In genomic region chr13:102898374-102899131, GRCm38 (mm10) we compare ENCODE assay signal across 9 mouse cellular contexts.
A peak's percentile ranks its signal among the peaks of the same experiment; 100 is the strongest.
DNase-seq lines count a peak whose midpoint lies in the region; ATAC-seq lines count a peak whose summit lies in the region.
"Had no signal": no experiment of that assay in that cellular context is flagged by ENCODE, and none has a peak within 500 bp of the region (broad histone marks: within the 10 kb centered on the region; RNA-seq: fewer than 3 reads in every experiment).

No protein-coding gene starts in this region.

- H3K27ac ChIP-seq in midbrain, embryonic 12.5 days (replicated peaks) = 0 out of 2 replicates have a peak overlapping the region, but pooled peaks have one; percentile 30
- no peak overlapping the region for H3K27ac ChIP-seq in midbrain, embryonic 16.5 days (ENCODE audit: low read length)
- H3K27ac ChIP-seq in embryonic facial prominence, embryonic 10.5 days (replicated peaks) = peak overlapping the region; percentile 66
- H3K27ac ChIP-seq in heart, embryonic 14.5 days (replicated peaks in 1 of 2; ENCODE audit: control insufficient read depth in 1 of 2, insufficient read depth in 1 of 2, low read depth in 2 of 2, low read length in 2 of 2) = peak overlapping the region; percentile 30 to 75; a peak in 3 of 4 replicates
- H3K27ac ChIP-seq: neural tube, embryonic 13.5 days had no signal

- no peak for DNase-seq in embryonic facial prominence, embryonic 10.5 days (ENCODE audit: low spot score)
- peak; percentile 63 to 76 for DNase-seq in kidney, postnatal 4 days
- DNase-seq in layer of hippocampus, postnatal 14 days (ENCODE audit: low spot score in 2 of 2) = no peak

- ATAC-seq in midbrain, embryonic 12.5 days (ENCODE audit: low FRiP score, low read depth) = no peak
- ATAC-seq in midbrain, embryonic 16.5 days = no peak
- peak; percentile 60 for ATAC-seq in heart, embryonic 14.5 days (ENCODE audit: insufficient number of reproducible peaks, insufficient read depth, low FRiP score, low read depth)
- ATAC-seq in neutrophil, adult 5-6 weeks (ENCODE audit: extremely low read depth, insufficient number of reproducible peaks, low FRiP score, poor library complexity, severe bottlenecking) = peak; percentile 37; the same call in 1 of the 2 replicates
- ATAC-seq in activated CD4-positive, CD25-positive, alpha-beta regulatory T cell, adult 4 months = no peak

- H3K36me3 ChIP-seq in midbrain, embryonic 12.5 days = no peaks in the 10 kb centered on the region
- H3K36me3 ChIP-seq in midbrain, embryonic 16.5 days (ENCODE audit: control insufficient read depth, insufficient read depth, low read length) = no peaks in the 10 kb centered on the region
- H3K36me3 ChIP-seq in embryonic facial prominence, embryonic 10.5 days (replicated peaks) = no peaks in the 10 kb centered on the region
- H3K36me3 ChIP-seq in heart, embryonic 14.5 days (ENCODE audit: control insufficient read depth, insufficient read depth, low read length) = no peaks in the 10 kb centered on the region
- H3K36me3 ChIP-seq: neural tube, embryonic 13.5 days had no signal

- no peak overlapping the region for H3K4me2 ChIP-seq in midbrain, embryonic 12.5 days (replicated peaks)
- H3K4me2 ChIP-seq in midbrain, embryonic 16.5 days (ENCODE audit: low read length) = no peak overlapping the region
- peak overlapping the region; percentile 27 for H3K4me2 ChIP-seq in heart, embryonic 14.5 days (ENCODE audit: low read length)
- H3K4me2 ChIP-seq: neural tube, embryonic 13.5 days had no signal

- no peaks in the 10 kb centered on the region for H3K9me3 ChIP-seq in midbrain, embryonic 12.5 days
- no peaks in the 10 kb centered on the region for H3K9me3 ChIP-seq in midbrain, embryonic 16.5 days (replicated peaks; ENCODE audit: control insufficient read depth, low read length, poor library complexity, severe bottlenecking)
- no peaks in the 10 kb centered on the region for H3K9me3 ChIP-seq in embryonic facial prominence, embryonic 10.5 days
- no peaks in the 10 kb centered on the region for H3K9me3 ChIP-seq in heart, embryonic 14.5 days (ENCODE audit: control insufficient read depth, low read length)
- H3K9me3 ChIP-seq: neural tube, embryonic 13.5 days had no signal

- H3K4me1 ChIP-seq in midbrain, embryonic 12.5 days = peaks cover 66% of the 10 kb centered on the region
- H3K4me1 ChIP-seq in midbrain, embryonic 16.5 days (ENCODE audit: control insufficient read depth, insufficient read depth, low read length) = peaks cover 17% of the 10 kb centered on the region
- H3K4me1 ChIP-seq in embryonic facial prominence, embryonic 10.5 days = peaks cover 65% of the 10 kb centered on the region
- H3K4me1 ChIP-seq in heart, embryonic 14.5 days (ENCODE audit: control insufficient read depth in 2 of 2, insufficient read depth in 2 of 2, low read length in 2 of 2) = peaks cover 39 to 69% of the 10 kb centered on the region in 2 experiments

- H3K9ac ChIP-seq in midbrain, embryonic 12.5 days (replicated peaks) = no peak overlapping the region
- H3K9ac ChIP-seq in midbrain, embryonic 16.5 days (ENCODE audit: low read depth, low read length) = no peak overlapping the region
- H3K9ac ChIP-seq in heart, embryonic 14.5 days (ENCODE audit: low read length) = peak overlapping the region; percentile 18; the same call in 1 of the 2 replicates
- H3K9ac ChIP-seq: neural tube, embryonic 13.5 days had no signal

- no peaks in the 10 kb centered on the region for H3K27me3 ChIP-seq in midbrain, embryonic 12.5 days
- no peaks in the 10 kb centered on the region for H3K27me3 ChIP-seq in midbrain, embryonic 16.5 days (ENCODE audit: control insufficient read depth, insufficient read depth, low read depth, low read length)
- no peaks in the 10 kb centered on the region for H3K27me3 ChIP-seq in embryonic facial prominence, embryonic 10.5 days (replicated peaks; ENCODE audit: low read depth, poor library complexity, severe bottlenecking)
- H3K27me3 ChIP-seq in heart, embryonic 14.5 days (ENCODE audit: control insufficient read depth, insufficient read depth, low read length) = no peaks in the 10 kb centered on the region
- H3K27me3 ChIP-seq: neural tube, embryonic 13.5 days had no signal

- no peak overlapping the region for H3K4me3 ChIP-seq in midbrain, embryonic 12.5 days
- no peak overlapping the region for H3K4me3 ChIP-seq in midbrain, embryonic 16.5 days (ENCODE audit: low read depth, low read length)
- H3K4me3 ChIP-seq in embryonic facial prominence, embryonic 10.5 days = no peak overlapping the region
- no peak overlapping the region for H3K4me3 ChIP-seq in heart, embryonic 14.5 days (ENCODE audit: control insufficient read depth in 1 of 2, insufficient read depth in 1 of 2, low read depth in 1 of 2, low read length in 2 of 2)
- H3K4me3 ChIP-seq: neural tube, embryonic 13.5 days had no signal

- 57% methylated on average over 15 of the region's 15 CpGs for WGBS in midbrain, embryonic 12.5 days
- 53% methylated on average over 15 of the region's 15 CpGs for WGBS in midbrain, embryonic 16.5 days
- WGBS in embryonic facial prominence, embryonic 10.5 days = 62% methylated on average over 15 of the region's 15 CpGs
- 31% methylated on average over 15 of the region's 15 CpGs for WGBS in heart, embryonic 14.5 days

Comparison
In these comparisons a context has a peak if more than half of its experiments do, and no peak if none do; other contexts are left out.
1. ATAC-seq: peak in heart, embryonic 14.5 days (single experiment) and neutrophil, adult 5-6 weeks (single experiment); none in midbrain, embryonic 12.5 days (single experiment), midbrain, embryonic 16.5 days (single experiment) and activated CD4-positive, CD25-positive, alpha-beta regulatory T cell, adult 4 months (single experiment).
2. DNase-seq: peak in kidney, postnatal 4 days (2 of 2); none in embryonic facial prominence, embryonic 10.5 days (single experiment) and layer of hippocampus, postnatal 14 days (0 of 2).